Mouse (Mus musculus): Measurements from ENCODE around the gene Gck.
A peak's percentile ranks its signal among the peaks of the same experiment; 100 is the strongest.
"Not testable (repeated sequence)": the region's sequence is repeated elsewhere in the genome, so short reads cannot be mapped to it uniquely, and the experiment has no call there.

The Gck gene

DNA sequence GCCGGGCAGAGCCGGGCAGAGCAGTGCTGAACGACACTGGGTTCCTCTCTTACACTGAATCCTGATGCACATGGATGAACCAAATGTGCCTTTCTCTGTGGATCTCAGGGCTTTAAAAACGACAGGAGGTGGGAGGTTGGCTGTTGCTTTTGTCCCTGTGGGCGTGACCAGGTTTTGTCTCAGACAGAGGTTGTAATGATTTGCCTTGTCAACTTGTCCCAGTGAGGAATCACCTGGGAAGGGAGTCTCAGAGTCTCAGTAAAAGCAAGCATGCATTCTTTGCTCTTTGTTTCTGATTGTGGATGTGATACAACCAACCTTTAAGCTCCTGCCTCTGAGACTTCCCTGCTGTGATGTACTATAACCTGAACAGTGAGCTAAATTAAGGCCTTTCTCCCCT, 42.8 kb downstream of the Gck start:
- no peak for DNase-seq (ENCODE audit: low read depth)

GRCm38 (mm10) chr11:5905778-5906518, 43.9 kb downstream of the Gck start:
- DNase-seq (ENCODE audit: low read depth) = no peak

DNA sequence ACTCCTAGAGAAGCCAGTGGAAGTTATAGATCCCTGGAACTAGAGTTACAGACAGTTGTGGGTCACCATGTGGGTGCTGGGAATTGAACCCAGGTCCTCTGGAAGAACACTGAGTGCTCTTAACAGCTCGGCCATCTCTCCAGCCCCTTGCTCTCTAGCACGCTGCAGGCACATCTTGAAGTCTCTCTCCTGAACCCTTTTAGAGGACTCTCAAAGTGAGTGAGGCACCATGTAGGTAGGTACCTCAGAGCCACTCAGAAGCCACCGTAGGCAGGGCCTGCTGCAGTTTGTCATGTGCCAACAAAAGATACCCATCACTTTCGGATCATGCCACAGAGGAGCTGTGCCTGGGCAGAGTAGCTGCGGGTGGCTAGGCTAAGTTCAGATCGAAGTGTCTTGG, 45.0 kb downstream of the Gck start:
- DNase-seq (ENCODE audit: low read depth) = no peak

DNA sequence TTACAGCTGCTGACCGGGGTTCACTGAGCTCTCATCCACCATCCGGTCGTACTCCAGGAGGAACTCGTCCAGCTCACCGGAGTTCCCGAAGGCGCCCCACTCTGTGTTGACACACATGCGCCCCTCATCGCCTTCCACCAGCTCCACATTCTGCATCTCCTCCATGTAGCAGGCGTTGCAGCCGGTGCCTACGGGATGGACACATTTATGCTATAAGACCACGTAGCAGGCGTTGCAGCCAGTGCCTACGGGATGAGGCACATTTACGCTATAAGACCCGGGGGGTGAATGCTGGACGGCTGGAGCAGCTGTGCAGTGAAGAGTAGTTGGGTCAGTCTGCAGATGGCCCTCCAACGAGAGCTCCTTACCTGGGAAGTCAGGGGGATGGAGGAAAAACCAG, 45.5 kb downstream of the Gck start:
- DNase-seq (ENCODE audit: low read depth) = no peak

GRCm38 (mm10) chr11:5903844-5904243, 46.0 kb downstream of the Gck start:
- DNase-seq (ENCODE audit: low read depth) = no peak

GRCm38 (mm10) chr11:5902390-5902789, 47.5 kb downstream of the Gck start:
- DNase-seq (ENCODE audit: low read depth) = no peak

- DNase-seq (ENCODE audit: low read depth) = no peak
Observed at GRCm38 (mm10) chr11:5901950-5902349, 47.9 kb downstream of the Gck start.

DNA sequence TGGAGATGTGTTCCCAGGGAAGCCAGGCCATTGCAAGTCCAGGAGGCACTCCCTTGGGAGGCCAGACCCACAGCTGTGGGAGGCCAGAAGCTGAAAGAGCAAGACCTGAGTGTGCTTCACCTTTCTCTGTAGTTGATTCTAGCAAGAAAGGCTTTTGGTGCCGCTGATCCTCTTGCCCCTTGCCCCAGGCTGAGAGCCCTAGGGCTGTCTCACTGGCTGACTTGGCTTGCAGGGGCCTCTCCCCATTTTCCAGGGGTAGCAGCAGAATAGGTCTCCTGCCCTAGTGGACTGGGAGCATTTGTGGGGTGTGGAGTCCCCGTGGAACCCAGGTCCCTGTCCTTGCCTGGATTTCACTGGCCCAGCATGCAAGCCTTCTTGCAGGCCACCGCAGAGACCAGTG, 48.6 kb downstream of the Gck start:
- no peak for DNase-seq (ENCODE audit: low read depth)

GRCm38 (mm10) chr11:5899286-5899685, 50.6 kb downstream of the Gck start:
- DNase-seq (ENCODE audit: low read depth) = no peak

DNA sequence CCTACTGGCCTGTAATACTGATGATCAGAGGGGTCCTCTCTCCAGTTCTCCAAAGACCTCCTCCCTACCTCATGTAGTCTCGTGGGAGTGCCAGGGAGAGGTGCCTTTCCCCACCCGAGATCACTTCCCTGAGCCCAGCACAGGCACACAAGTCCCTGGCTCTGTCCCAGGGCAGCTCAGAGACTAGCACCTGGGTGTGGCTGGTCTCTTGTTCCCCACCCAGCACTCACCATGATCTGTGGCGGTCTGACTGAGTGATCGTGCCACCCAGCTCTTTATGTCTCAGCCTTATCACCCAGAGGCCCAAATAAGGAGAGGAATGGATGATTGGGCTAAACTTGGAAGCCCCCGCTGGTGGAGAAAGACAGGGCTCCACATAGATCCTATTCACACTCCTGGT, 51.4 kb downstream of the Gck start, which contains the start of gene Myl7:
Gene Myl7 (minus strand): TSS at position 252 of the 400 bp plus-strand sequence.
- no peak for DNase-seq (ENCODE audit: low read depth)

GRCm38 (mm10) chr11:5897839-5898238, 52.0 kb downstream of the Gck start:
- DNase-seq (ENCODE audit: low read depth) = no peak

GRCm38 (mm10) chr11:5897230-5897629, 52.7 kb downstream of the Gck start:
- DNase-seq (ENCODE audit: low read depth) = no peak

GRCm38 (mm10) chr11:5893807-5894206, 56.1 kb downstream of the Gck start:
- DNase-seq (ENCODE audit: low read depth) = no peak

- no peak for DNase-seq (ENCODE audit: low read depth)
Observed at GRCm38 (mm10) chr11:5892810-5893368, 57.0 kb downstream of the Gck start.

DNA sequence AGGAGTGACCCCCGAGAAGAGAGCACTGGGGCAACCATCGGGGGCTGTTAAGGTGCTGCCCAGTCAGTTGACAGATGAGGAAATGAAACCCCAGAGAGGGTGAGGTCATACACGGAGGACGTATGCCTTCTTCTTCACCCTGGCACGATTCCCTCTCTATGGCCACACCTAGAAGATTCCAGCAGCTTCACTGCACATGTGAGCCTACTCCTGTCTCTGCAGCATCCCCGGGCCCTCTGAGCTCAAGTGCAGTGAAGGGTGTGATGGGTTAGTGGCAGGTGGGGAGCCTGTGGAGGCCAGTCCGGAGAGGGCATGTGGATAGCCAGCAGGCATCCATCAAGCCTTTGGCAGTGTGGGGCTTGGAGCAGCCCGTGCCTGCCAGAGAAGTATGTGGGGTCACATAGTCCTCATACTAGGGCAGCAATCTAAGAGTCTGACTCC, 57.7 kb downstream of the Gck start:
- no peak for DNase-seq (ENCODE audit: low read depth)

DNA sequence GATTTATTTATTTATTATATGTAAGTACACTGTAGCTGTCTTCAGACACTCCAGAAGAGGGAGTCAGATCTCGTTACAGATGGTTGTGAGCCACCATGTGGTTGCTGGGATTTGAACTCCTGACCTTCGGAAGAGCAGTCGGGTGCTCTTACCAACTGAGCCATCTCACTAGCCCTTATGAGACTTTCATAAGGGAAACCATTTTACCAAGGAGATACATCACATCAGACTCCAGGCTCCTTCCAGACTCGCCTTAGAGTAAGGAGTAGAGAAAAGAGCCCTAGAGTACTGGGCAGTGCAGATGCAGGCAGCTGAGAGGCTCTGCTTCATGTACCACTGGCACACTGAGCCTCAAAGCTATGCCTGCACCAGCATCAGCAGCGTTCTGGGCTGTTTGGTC, 61.3 kb downstream of the Gck start:
- DNase-seq (ENCODE audit: low read depth) = not testable (repeated sequence)

DNA sequence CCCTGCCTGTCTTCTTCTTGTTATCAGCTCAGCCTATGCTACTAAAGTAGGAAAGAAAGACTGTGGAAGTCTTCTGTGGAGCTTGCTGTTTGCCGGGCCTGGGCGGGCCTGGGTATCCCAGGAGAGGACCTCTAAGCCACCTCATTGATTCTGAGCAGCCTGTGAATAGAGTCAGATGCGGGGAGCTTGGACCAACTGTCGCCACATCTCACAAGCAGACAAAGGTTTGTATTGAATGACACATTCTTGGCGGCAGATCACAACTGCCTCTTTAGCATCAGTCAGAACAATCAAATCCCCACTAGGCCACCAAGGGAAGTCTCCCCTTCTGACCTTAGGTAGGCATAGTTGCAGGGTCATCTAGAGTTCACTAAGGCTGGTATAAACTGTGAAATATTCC, 62.6 kb downstream of the Gck start:
- no peak for DNase-seq (ENCODE audit: low read depth)

- peak; percentile 40 for DNase-seq (ENCODE audit: low read depth)
Observed at GRCm38 (mm10) chr11:5886187-5886586, 63.7 kb downstream of the Gck start.

DNA sequence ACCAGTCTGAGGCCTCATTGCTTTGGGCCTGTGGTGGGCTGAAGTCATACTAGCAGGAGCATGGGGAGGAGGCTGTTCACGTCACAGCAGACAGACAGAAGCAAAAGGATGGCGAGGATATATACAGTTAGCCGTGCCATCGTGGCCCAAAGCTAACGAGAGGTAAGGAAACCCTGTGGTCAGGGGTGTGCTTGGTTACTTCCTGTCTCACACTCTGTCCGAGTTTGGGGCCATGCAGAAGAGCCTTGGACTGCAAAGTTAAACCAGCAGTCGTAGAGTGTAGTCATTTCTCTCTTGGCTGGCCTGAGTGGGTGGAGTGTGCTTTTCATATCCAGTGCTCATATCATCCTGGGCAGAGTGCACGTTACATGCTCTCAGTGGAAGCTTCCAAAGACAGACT, 67.4 kb downstream of the Gck start:
- DNase-seq (ENCODE audit: low read depth) = no peak

- peak; percentile 37 for DNase-seq (ENCODE audit: low read depth)
Observed at GRCm38 (mm10) chr11:5879905-5880304, 70.0 kb downstream of the Gck start.

DNA sequence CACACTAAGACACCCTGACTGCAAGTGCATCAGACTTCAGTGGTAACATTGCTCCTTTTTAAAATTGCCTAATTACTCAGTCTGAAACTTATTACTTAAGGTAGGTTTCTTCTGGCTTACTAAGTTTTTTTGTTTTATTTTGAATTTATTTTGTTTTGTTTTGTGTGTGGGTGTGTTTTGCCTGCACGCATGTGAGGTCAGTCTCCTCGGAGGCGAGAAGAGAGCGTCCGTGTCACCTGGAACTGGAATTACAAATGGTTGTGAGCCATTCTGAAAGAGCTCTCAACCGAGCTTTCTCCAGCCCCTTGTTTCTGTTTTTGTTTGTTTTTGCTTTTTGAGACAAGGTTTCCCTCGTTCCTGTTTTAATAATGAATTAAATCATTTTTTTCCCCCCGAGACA, 71.2 kb downstream of the Gck start:
- DNase-seq (ENCODE audit: low read depth) = no peak

DNA sequence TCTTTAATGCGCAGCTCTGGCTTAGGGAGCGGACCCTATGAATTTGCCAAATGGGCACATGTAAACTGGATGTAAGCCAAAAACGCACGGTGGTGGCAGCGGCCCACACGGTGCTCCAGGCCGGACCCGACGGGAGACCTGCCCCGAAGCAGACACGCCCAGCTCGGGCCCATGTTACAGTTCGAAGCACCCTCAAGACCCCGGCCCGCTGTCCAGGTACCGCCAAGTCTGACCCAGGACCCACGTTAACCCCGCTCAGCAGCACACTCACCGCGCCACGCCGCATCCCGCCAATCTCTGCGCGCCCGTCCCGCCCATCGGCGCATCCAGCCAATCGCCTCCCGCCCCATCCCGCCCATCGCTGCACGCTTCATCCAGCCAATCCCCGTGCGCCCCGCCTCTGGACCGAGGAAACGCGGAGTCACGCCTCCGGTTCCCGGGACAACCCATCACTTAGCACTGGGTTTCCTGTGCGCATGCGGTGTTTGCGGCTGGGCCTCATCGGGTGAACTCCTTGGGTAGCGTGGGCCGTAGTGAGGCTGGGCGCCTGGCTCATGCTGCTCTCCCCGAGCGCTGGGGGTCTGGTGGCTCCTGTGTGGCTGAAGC, 71.9 kb downstream of the Gck start, which contains the start of gene Pold2:
Gene Pold2 (minus strand): TSS at position 372 of the 606 bp plus-strand sequence.
- DNase-seq (ENCODE audit: low read depth) = peak; percentile 99

GRCm38 (mm10) chr11:5877421-5877820, 72.5 kb downstream of the Gck start:
- no peak for DNase-seq (ENCODE audit: low read depth)

Measured in c-Kit-positive CD71-negative TER-119-negative erythroid progenitor cells, embryonic 14.5 days (primary cell).